Mouse (Mus musculus) heart, embryonic 16.5 days (tissue): ENCODE measurements around the gene Nsl1. TPM values are rescaled to one million over a fixed set of nuclear protein-coding genes. Genes with fewer than 3 reads are reported as not detected.

Source experiments
- ATAC-seq: fragments of 200-750 bp; cut with Nextera tagmentation; replicated peaks from 2 replicates; pipeline ENCODE4 v1.8.0; 2017; ENCODE audit warnings: moderate number of reproducible peaks; ENCODE audit not compliant: insufficient read depth, low FRiP score; ENCODE audit errors: extremely low read depth
- H3K27ac ChIP-seq: fragments of 300-500 bp; sonication (generic); 2 replicates; pipeline ENCODE4 v1.5.1; 2014; ENCODE audit warnings: mild to moderate bottlenecking, low read length, control low read depth, moderate library complexity
- H3K27me3 ChIP-seq: fragments of 300-500 bp; sonication (generic); 2 replicates; pipeline ENCODE4 v1.6.1; 2014; ENCODE audit warnings: low read length, mixed read lengths; ENCODE audit not compliant: control insufficient read depth, insufficient read depth
- H3K36me3 ChIP-seq: fragments of 300-500 bp; sonication (generic); 2 replicates; pipeline ENCODE4 v1.6.1; 2014; ENCODE audit not compliant: control insufficient read depth, insufficient read depth
- H3K4me1 ChIP-seq: fragments of 300-500 bp; sonication (generic); 2 replicates; pipeline ENCODE4 v1.6.1; 2014; ENCODE audit warnings: low read length, mixed read lengths; ENCODE audit not compliant: control insufficient read depth, insufficient read depth
- H3K4me2 ChIP-seq: fragments of 300-500 bp; sonication (generic); 2 replicates; pipeline ENCODE4 v1.6.1; 2014; ENCODE audit warnings: low read depth, mild to moderate bottlenecking, control low read depth, low read length
- H3K4me3 ChIP-seq: fragments of 300-500 bp; sonication (generic); 2 replicates; pipeline ENCODE4 v1.5.1; 2014; ENCODE audit warnings: mild to moderate bottlenecking, control low read depth, low read length
- H3K9ac ChIP-seq: fragments of 300-500 bp; sonication (generic); 2 replicates; pipeline ENCODE4 v1.6.1; 2014; ENCODE audit warnings: low read length, control low read depth
- H3K9me3 ChIP-seq: fragments of 300-500 bp; sonication (generic); replicated peaks from 2 replicates; pipeline ENCODE4 v1.6.1; 2016; ENCODE audit warnings: low read length; ENCODE audit not compliant: control insufficient read depth
- WGBS: fragments of 180-500 bp; shearing (Covaris S2); extraction: QIAGEN DNeasy Blood & Tissue Kit; methylation state at CpG from one replicate; pipeline ENCODE4 v1.1.7; 2014; 5-methylcytosine and 5-hydroxymethylcytosine counted together
- polyA plus RNA-seq: library from polyadenylated mRNA; unstranded; fragments of >200 nt; fragmentation: Nextera tagmentation; extraction: Ambion mirVana; gene quantifications from 2 replicates; pipeline ENCODE4 v1.2.1, GENCODE M21; 2015

Nsl1 gene
- polyA plus RNA-seq, 1 experiment from 2014 or later: 15.4 TPM

DNA sequence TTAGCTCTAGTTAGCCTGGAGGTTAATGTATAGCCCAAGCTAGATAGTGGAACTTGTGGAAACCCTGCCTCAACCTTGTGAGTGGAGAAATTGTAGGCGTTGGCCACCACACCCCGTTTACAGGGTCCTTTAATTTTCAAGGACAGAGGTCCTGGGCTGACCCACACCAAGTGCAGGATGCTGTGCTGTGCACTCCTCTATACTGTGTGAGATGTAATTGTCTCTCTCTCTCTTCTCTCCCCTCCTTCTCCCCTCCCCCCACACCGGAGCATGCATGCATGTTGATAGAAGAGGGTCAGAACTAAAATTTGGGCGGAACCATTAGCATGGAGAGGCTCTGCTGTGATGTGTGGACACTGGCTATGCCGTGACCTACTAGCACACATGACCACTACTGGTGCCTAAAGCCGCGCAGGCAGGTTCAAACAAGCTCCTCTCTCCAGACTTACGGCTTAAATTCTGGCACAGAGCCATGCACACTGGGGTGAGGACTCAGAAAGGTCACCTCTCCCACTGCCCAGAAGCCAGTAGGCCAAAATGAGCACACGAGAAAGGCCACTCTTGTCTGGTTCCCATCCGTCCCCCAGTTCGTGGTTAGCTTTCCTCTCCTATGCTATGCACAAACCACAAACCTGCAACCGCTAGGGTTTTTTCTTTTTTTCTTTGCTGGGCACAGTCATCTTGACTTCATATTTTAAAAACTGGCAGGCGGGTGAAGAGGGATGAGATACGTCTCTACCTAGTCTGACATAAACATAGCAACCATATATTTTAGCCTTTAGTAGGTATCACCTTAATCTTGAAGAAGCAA is 34.3 kb downstream of the Nsl1 start:
- no peak for ATAC-seq
- H3K9ac ChIP-seq: no peak overlapping the region
- H3K36me3 ChIP-seq: no peaks in the 10 kb centered on the region
- peaks cover 6% of the 10 kb centered on the region; the same call in 1 of the 2 replicates for H3K27me3 ChIP-seq
- peak overlapping the region; percentile 100 for H3K4me2 ChIP-seq
- H3K9me3 ChIP-seq: peaks cover 6% of the 10 kb centered on the region; the same call in 1 of the 2 replicates
- peak overlapping the region; percentile 76 for H3K4me3 ChIP-seq
- H3K4me1 ChIP-seq: peaks cover 7% of the 10 kb centered on the region; the same call in 1 of the 2 replicates
- 37% methylated on average over 14 of the region's 14 CpGs for WGBS
- H3K27ac ChIP-seq: no peak overlapping the region

DNA sequence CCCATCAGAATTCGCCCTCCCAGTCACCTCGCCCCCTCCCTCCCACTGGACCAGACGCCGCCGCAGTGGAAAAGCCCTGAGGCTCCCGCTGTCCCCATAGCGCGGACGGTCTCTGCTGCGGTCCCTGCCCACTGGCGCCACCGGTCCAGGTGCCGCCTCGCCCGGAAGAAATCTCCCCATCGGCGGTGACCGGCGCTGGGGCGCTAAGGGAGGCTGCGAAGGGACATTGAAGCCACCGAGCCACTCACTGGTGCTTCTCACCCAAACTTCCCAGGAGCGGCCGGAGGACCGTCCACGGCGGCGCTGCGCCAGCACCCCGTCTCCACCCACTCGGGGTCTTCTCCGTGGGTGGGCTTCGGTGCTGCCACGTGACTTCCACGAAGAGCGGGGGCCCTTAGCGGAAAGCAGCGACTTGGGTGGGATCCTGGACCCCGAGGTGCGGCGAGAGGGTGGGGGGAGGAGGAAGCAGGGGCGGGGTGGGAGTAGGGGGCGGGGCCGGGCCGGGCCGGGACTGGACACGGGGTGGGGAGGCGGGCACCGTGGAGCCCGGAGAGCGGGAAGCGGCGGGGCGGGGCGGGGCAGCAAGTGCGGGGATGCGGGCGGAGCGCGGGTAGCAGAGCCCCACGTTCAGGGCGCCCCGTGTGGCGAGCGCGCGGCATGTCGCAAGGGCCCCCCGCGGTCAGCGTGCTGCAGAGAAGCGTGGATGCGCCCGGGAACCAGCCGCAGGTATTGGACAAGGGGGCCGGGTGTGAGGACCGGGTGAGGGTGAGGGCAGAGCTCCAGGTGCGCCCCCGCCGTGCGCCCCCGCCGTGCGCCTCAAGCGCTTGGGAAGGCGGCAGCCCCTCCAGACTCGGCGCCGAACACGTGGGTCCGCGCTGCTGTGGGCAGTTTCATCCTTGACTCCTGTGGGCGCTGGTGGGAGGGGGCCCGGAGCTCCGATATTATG is 35.3 kb downstream of the Nsl1 start, which contains the start of gene Batf3:
Gene Batf3, plus strand, starts transcription at position 46 of the 946 bp plus-strand sequence.
- Histone ChIP-seq H3K4me3 (peak within 1 kb of the TSS; percentile 76), H3K27ac (no peak within 1 kb of the TSS), H3K4me2 (peak within 1 kb of the TSS; percentile 100), H3K4me1 (peaks cover 7% of the 10 kb centered on the region; the same call in 1 of the 2 replicates), H3K9me3 (peaks cover 6% of the 10 kb centered on the region; the same call in 1 of the 2 replicates), H3K27me3 (peaks cover 6% of the 10 kb centered on the region; the same call in 1 of the 2 replicates), H3K36me3 (no peaks in the 10 kb centered on the region), H3K9ac (peak within 1 kb of the TSS; percentile 76)
- under 1% methylated on average over 91 of the region's 95 CpGs for WGBS
- ATAC-seq: peak; percentile 50

DNA sequence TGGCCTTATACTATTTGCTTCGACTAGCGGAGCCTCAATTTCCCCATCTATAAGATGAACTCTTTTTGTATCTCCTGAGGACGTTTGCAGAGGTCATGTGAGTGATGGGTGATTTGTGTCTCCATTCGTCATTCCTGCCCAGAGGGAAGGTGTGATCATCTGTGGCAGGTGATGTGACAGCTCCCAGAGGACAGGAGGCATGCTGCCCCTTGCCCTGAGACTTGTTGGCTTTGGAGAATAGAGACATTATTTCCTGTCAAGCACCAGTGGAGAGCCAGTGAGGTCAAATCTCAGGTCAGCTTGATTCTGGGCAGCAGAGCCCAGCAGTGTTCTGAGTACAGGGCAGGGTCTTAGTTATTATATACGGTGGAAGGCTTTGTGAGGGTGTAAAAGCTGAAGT is 36.3 kb downstream of the Nsl1 start:
- H3K36me3 ChIP-seq: no peaks in the 10 kb centered on the region
- peaks cover 6% of the 10 kb centered on the region; the same call in 1 of the 2 replicates for H3K9me3 ChIP-seq
- 45% methylated on average over 5 of the region's 5 CpGs for WGBS
- H3K4me3 ChIP-seq: no peak overlapping the region
- no peak for ATAC-seq
- H3K27ac ChIP-seq: no peak overlapping the region
- no peak overlapping the region for H3K4me2 ChIP-seq
- H3K4me1 ChIP-seq: peaks cover 7% of the 10 kb centered on the region; the same call in 1 of the 2 replicates
- no peak overlapping the region for H3K9ac ChIP-seq
- peaks cover 6% of the 10 kb centered on the region; the same call in 1 of the 2 replicates for H3K27me3 ChIP-seq

DNA sequence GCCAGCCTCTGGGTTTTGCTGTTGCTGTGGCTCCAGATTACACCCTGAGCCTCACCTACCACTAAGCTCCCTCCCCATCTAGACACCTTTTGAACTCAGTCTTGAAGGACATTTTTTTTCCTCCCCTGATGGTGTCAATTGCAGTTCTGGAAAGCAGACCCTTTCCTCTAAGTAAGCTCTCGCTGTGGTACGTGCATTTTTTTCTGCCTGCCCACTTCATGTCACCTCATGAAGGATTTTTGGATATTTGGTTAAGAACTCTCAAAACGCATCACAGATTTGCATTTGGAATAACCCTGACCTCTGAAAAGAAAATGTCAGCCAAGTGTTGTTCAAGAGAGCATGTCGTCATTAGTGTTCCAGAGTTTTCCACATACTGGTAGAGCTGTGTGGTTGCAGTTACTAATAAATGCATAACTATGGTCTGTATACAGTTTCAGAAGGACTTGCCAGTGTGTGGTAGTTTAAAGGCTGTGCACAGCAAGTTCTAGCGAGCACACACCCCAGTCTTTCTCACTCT is 37.0 kb downstream of the Nsl1 start:
- Histone ChIP-seq H3K4me3 (no peak overlapping the region), H3K27ac (no peak overlapping the region), H3K9ac (no peak overlapping the region), H3K4me1 (peaks cover 7% of the 10 kb centered on the region; the same call in 1 of the 2 replicates), H3K36me3 (no peaks in the 10 kb centered on the region), H3K9me3 (peaks cover 6% of the 10 kb centered on the region; the same call in 1 of the 2 replicates), H3K4me2 (no peak overlapping the region), H3K27me3 (peaks cover 6% of the 10 kb centered on the region; the same call in 1 of the 2 replicates)
- WGBS: 70% methylated on average over 5 of the region's 5 CpGs
- no peak for ATAC-seq

DNA sequence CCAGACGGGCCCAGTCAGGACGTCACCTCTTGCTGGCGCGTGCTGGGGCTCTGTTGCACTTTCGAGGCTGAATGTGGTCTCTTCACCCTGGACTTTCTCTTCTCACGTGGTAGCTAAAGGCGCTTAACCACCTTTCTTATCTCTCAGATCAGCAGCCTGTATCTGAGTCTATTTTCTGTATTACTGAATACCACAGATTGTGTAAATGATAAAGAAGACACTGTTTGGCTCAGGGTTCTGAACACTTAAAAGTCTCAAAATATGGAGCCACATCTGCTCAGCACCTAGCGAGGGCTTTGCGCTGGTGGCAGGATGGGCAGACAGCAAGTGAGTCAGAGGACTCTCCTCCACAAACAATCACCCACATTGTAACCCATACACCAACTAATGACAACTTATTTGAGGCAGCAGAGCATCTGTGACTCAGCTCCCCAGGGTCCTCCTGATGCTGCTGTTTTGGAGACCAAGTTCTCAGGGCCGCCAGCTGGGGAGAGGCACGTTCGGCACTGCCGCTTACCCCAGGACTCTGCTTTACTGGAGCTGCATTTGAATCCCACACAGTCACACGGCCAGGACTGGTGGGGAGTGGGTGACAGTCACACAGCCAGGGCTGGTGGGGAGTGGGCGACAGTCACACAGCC is 40.0 kb downstream of the Nsl1 start:
- Histone ChIP-seq H3K4me2 (no peak overlapping the region), H3K9ac (no peak overlapping the region), H3K36me3 (no peaks in the 10 kb centered on the region), H3K4me3 (no peak overlapping the region), H3K27me3 (peaks cover 6% of the 10 kb centered on the region; the same call in 1 of the 2 replicates), H3K4me1 (no peaks in the 10 kb centered on the region), H3K27ac (no peak overlapping the region), H3K9me3 (peaks cover 6% of the 10 kb centered on the region; the same call in 1 of the 2 replicates)
- WGBS: 73% methylated on average over 15 of the region's 15 CpGs
- no peak for ATAC-seq

DNA sequence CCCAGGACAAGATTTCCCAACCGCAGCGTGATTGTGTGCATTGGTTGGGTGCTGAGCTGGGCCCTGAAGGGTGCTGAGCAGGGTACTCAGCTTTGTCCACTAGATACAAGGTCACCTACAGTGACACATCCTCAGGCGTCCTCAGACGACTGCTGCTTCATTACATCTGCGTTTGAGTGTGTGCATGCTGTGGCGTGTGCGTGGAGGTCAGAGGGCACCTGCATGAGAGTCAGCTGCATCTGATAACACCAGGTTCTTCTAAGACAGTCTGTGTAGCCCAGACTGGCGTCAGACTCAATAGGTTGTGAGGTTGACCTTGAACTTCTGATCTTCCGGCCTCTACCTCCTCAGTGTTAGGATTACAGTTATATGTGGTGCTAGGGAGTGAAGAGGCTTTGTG is 42.4 kb downstream of the Nsl1 start:
- no peaks in the 10 kb centered on the region for H3K27me3 ChIP-seq
- no peak overlapping the region for H3K27ac ChIP-seq
- H3K9me3 ChIP-seq: peaks cover 6% of the 10 kb centered on the region; the same call in 1 of the 2 replicates
- no peak for ATAC-seq
- H3K36me3 ChIP-seq: no peaks in the 10 kb centered on the region
- H3K4me3 ChIP-seq: no peak overlapping the region
- H3K4me1 ChIP-seq: no peaks in the 10 kb centered on the region
- 73% methylated on average over 9 of the region's 9 CpGs for WGBS
- H3K9ac ChIP-seq: no peak overlapping the region
- no peak overlapping the region for H3K4me2 ChIP-seq

DNA sequence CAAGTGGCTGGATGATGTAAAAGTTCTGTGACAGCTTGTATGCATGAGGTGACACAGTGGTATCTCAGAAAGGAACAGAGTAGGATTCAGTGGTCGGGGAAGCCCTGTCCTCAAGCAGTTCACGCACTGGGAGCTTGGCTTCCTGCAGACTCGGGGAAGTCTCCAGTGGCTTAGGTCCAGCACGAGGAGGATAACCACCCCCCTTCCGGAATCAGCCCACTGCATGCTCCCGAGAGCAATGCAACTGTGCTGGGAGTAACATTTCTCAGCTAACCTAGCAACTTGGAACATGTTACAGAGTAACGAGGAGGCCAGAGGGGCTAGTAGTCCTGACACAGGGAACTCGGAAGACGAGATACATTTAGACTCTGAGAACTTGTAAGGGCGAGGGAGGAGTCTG is 44.5 kb downstream of the Nsl1 start:
- peaks cover 4% of the 10 kb centered on the region; the same call in 1 of the 2 replicates for H3K4me1 ChIP-seq
- no peaks in the 10 kb centered on the region for H3K36me3 ChIP-seq
- H3K4me2 ChIP-seq: no peak overlapping the region
- H3K4me3 ChIP-seq: no peak overlapping the region
- no peak for ATAC-seq
- 50% methylated on average over 10 of the region's 10 CpGs for WGBS
- H3K9ac ChIP-seq: no peak overlapping the region
- H3K9me3 ChIP-seq: no peaks in the 10 kb centered on the region
- no peaks in the 10 kb centered on the region for H3K27me3 ChIP-seq
- no peak overlapping the region for H3K27ac ChIP-seq

DNA sequence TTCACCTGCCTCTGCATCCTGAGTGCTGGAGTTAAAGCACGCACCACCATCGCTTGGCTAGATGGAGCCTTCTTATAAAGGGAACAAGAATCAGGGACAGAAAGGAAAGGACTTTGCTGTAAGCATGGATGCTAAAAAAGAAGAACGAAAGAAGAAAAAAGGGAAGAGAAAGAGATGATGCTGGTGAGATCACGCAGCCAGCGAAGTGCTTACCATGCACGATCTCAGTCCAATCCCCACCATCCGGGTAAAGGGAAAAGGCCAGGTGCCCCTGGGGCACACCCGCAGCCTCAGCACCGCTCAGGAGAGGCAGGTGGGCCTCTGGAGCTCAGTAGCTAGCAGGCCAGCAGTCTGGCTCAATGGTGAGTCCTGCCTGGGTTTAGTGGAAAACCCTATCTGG is 47.1 kb downstream of the Nsl1 start:
- Histone ChIP-seq H3K9me3 (no peaks in the 10 kb centered on the region), H3K4me2 (no peak overlapping the region), H3K4me3 (no peak overlapping the region), H3K27ac (no peak overlapping the region), H3K4me1 (peaks cover 4% of the 10 kb centered on the region; the same call in 1 of the 2 replicates), H3K9ac (no peak overlapping the region), H3K36me3 (no peaks in the 10 kb centered on the region), H3K27me3 (no peaks in the 10 kb centered on the region)
- ATAC-seq: no peak
- WGBS: 89% methylated on average over 9 of the region's 9 CpGs
